Mouse (Mus musculus): ENCODE data around the gene Gm21961. TPM values are rescaled to one million over a fixed set of nuclear protein-coding genes. Genes with fewer than 3 reads are reported as not detected.

Gm21961 gene
- polyA plus RNA-seq (2014; fragmentation: Illumina TruSeq; extraction: RNeasy Lipid Tissue Mini Kit (QIAGEN cat#74804); ENCODE audit: low read depth, low replicate concordance), result not detected

GRCm38 (mm10) chr15:65014804-65015203 is at the start of gene Gm21961:
TSS of gene Gm21961 (minus strand) at chr15:65014904.

Other genes with a start within 250 kb of the Gm21961 start
- gene Gm21798, start 197.2 kb downstream of the Gm21961 start, polyA plus RNA-seq (2014; fragmentation: Illumina TruSeq; extraction: RNeasy Lipid Tissue Mini Kit (QIAGEN cat#74804); ENCODE audit: low read depth, low replicate concordance), result not detected

All from adrenal gland, adult 10 weeks (tissue).